ENCODE assay signal across 8 mouse cellular contexts in genomic region chr3:95666124-95666844, GRCm38 (mm10). TPM values are rescaled to one million over a fixed set of nuclear protein-coding genes. Genes with fewer than 3 reads are reported as not detected.
DNase-seq lines count a peak whose midpoint lies in the region; ATAC-seq and TF ChIP-seq lines count a peak whose summit lies in the region.

No protein-coding gene starts in this region.

- H3K4me3 ChIP-seq in MEL (ENCODE audit: control insufficient read depth in 1 of 2, insufficient read depth in 1 of 2, low read depth in 2 of 2, low read length in 2 of 2) = no peak overlapping the region
- H3K4me3 ChIP-seq in embryonic facial prominence, embryonic 14.5 days (ENCODE audit: low read depth, low read length) = no peak overlapping the region

- peaks cover 34 to 45% of the 10 kb centered on the region in 2 experiments for H3K4me1 ChIP-seq in MEL (ENCODE audit: control insufficient read depth in 1 of 2, insufficient read depth in 2 of 2, low read length in 2 of 2)
- peaks cover 14% of the 10 kb centered on the region for H3K4me1 ChIP-seq in embryonic facial prominence, embryonic 14.5 days (ENCODE audit: control insufficient read depth, insufficient read depth, low read length)

- TF ChIP-seq EP300 in MEL (IDR thresholded peaks at IDR 0.05; ENCODE audit: low read depth in 1 of 2, low read length in 2 of 2) = no peak

- TF ChIP-seq POLR2A in MEL (IDR thresholded peaks at IDR 0.05; ENCODE audit: control insufficient read depth in 1 of 2, insufficient read depth in 1 of 2, low read depth in 1 of 2, low read length in 2 of 2, poor library complexity in 1 of 2) = no peak

- TF ChIP-seq RAD21 in MEL (IDR thresholded peaks at IDR 0.05; ENCODE audit: low read depth, low read length) = no peak

- H3K9ac ChIP-seq in MEL (ENCODE audit: control insufficient read depth, low read depth, low read length, poor library complexity, severe bottlenecking) = no peak overlapping the region
- no peak overlapping the region for H3K9ac ChIP-seq in embryonic facial prominence, embryonic 14.5 days (ENCODE audit: low read depth, low read length)

- DNase-seq in CD4-positive helper T cell, adult 2 months (ENCODE audit: low read depth, low spot score) = peak; percentile 87
- peak; percentile 97 for DNase-seq in MEL (ENCODE audit: low read depth, low spot score)
- DNase-seq in embryonic facial prominence, embryonic 14.5 days (ENCODE audit: low spot score) = peak; percentile 36
- DNase-seq in kidney, postnatal 4 days = peak; percentile 66 to 76
- DNase-seq in spleen, postnatal 14 days (ENCODE audit: low spot score in 2 of 2) = peak; percentile 45 to 55
- DNase-seq in right cerebral cortex, adult 18-20 months = no peak
- no peak for DNase-seq in layer of hippocampus, adult 11-12 months (ENCODE audit: low spot score)
- DNase-seq in right cerebral cortex, adult 2 months (ENCODE audit: low spot score in 2 of 2) = no peak

- no peak for ATAC-seq in embryonic facial prominence, embryonic 14.5 days (ENCODE audit: low read depth)

- TF ChIP-seq CTCF in MEL (IDR thresholded peaks at IDR 0.05 in 2 of 3, conservative IDR thresholded peaks at IDR 0.05 in 1 of 3; ENCODE audit: control insufficient read depth in 1 of 3, insufficient read depth in 1 of 3, low read depth in 2 of 3, low read length in 3 of 3, poor library complexity in 1 of 3, severe bottlenecking in 1 of 3) = no peak

- no peaks in the 10 kb centered on the region for H3K9me3 ChIP-seq in MEL (replicated peaks; ENCODE audit: insufficient read depth, low read length)
- H3K9me3 ChIP-seq in embryonic facial prominence, embryonic 14.5 days (ENCODE audit: control insufficient read depth, low read length) = no peaks in the 10 kb centered on the region

- H3K4me2 ChIP-seq in embryonic facial prominence, embryonic 14.5 days (ENCODE audit: low read depth, low read length) = no peak overlapping the region

- peaks cover 72% of the 10 kb centered on the region for H3K79me2 ChIP-seq in MEL (ENCODE audit: control insufficient read depth, insufficient read depth, low read length, poor library complexity)

- H3K27ac ChIP-seq in MEL (ENCODE audit: control insufficient read depth, low read depth, low read length) = peak overlapping the region; percentile 59
- H3K27ac ChIP-seq in embryonic facial prominence, embryonic 14.5 days (replicated peaks; ENCODE audit: low read depth, low read length) = no peak overlapping the region; the same call in 1 of the 2 replicates

- 36% methylated on average over 6 of the region's 6 CpGs for WGBS in embryonic facial prominence, embryonic 14.5 days

- peaks cover 31 to 58% of the 10 kb centered on the region in 2 experiments for H3K36me3 ChIP-seq in MEL (ENCODE audit: control insufficient read depth in 1 of 2, insufficient read depth in 2 of 2, low read length in 2 of 2)
- H3K36me3 ChIP-seq in embryonic facial prominence, embryonic 14.5 days (ENCODE audit: control insufficient read depth, insufficient read depth, low read length) = peaks cover 60% of the 10 kb centered on the region

- no peaks in the 10 kb centered on the region for H3K27me3 ChIP-seq in MEL (ENCODE audit: control insufficient read depth in 1 of 2, insufficient read depth in 2 of 2, low read length in 2 of 2)
- H3K27me3 ChIP-seq in embryonic facial prominence, embryonic 14.5 days (replicated peaks; ENCODE audit: control insufficient read depth, insufficient read depth, low read length) = no peaks in the 10 kb centered on the region

TF ChIP-seq in MEL, 35 proteins besides CTCF, POLR2A, EP300 and RAD21:
- TF ChIP-seq POLR2AphosphoS2 (IDR thresholded peaks at IDR 0.05; ENCODE audit: low read length) (no peak), MEF2A (IDR thresholded peaks at IDR 0.05; ENCODE audit: extremely low read depth, insufficient replicate concordance, low read depth, low read length, poor library complexity, severe bottlenecking) (no peak), MYC (IDR thresholded peaks at IDR 0.05; ENCODE audit: low read depth, low read length) (no peak), MYB (IDR thresholded peaks at IDR 0.05; ENCODE audit: low read depth, low read length) (no peak), POLR2AphosphoS5 (IDR thresholded peaks at IDR 0.05; ENCODE audit: borderline replicate concordance, low read depth, low read length) (peak; percentile 61; the same call in 1 of the 2 replicates), TAL1 (IDR thresholded peaks at IDR 0.05; ENCODE audit: low read length) (peak; percentile 91), TCF12 (IDR thresholded peaks at IDR 0.05; ENCODE audit: low read depth, low read length) (no peak), MAFK (IDR thresholded peaks at IDR 0.05; ENCODE audit: borderline replicate concordance, low read depth, low read length) (no peak), ZMIZ1 (IDR thresholded peaks at IDR 0.05; ENCODE audit: low read depth, low read length) (no peak), ETS1 (IDR thresholded peaks at IDR 0.05; ENCODE audit: low read depth, low read length) (no peak), ELF1 (IDR thresholded peaks at IDR 0.05; ENCODE audit: low read depth, low read length) (no peak), NELFE (IDR thresholded peaks at IDR 0.05; ENCODE audit: low read depth, low read length) (no peak), JUND (IDR thresholded peaks at IDR 0.05; ENCODE audit: low read depth, low read length) (no peak), USF2 (IDR thresholded peaks at IDR 0.05; ENCODE audit: borderline replicate concordance in 1 of 2, insufficient read depth in 1 of 2, low read depth in 1 of 2, low read length in 2 of 2) (no peak), CHD2 (IDR thresholded peaks at IDR 0.05; ENCODE audit: low read length) (no peak), BHLHE40 (IDR thresholded peaks at IDR 0.05; ENCODE audit: borderline replicate concordance, low read depth, low read length) (no peak), ZNF384 (IDR thresholded peaks at IDR 0.05; ENCODE audit: low read depth, low read length) (no peak), MXI1 (IDR thresholded peaks at IDR 0.05; ENCODE audit: low read depth, low read length) (no peak)

RNA-seq across cellular contexts. Expression of gene Mcl1, which starts 7.7 kb away (rescaled TPM):
- total RNA-seq in MEL (2012; rRNA removed) = 140 and 142 TPM in 2 replicates
- polyA plus RNA-seq in MEL (2012; ENCODE audit: insufficient read depth in 1 of 2, insufficient read length in 2 of 2, low read depth in 1 of 2, low replicate concordance in 2 of 2, missing spikeins in 1 of 2) = 100 to 1,000 TPM; 156 to 211 TPM
- 62.0 and 65.8 TPM in 2 replicates for polyA plus RNA-seq in embryonic facial prominence, embryonic 14.5 days (2014; fragmentation: Nextera tagmentation; extraction: Ambion mirVana)

RNA-seq across cellular contexts. Expression of gene Adamtsl4, which starts 21.4 kb away (rescaled TPM):
- 0.03 and 0.27 TPM in 2 replicates for total RNA-seq in MEL (2012; rRNA removed)
- under 1 TPM in 1 of 2 experiments, not detected in 1; 0.88 TPM for polyA plus RNA-seq in MEL (2012; ENCODE audit: insufficient read depth in 1 of 2, insufficient read length in 2 of 2, low read depth in 1 of 2, low replicate concordance in 2 of 2, missing spikeins in 1 of 2)
- polyA plus RNA-seq in embryonic facial prominence, embryonic 14.5 days (2014; fragmentation: Nextera tagmentation; extraction: Ambion mirVana) = 2.8 and 3.8 TPM in 2 replicates

RNA-seq across cellular contexts. Expression of gene Ensa, which starts 41.5 kb away (rescaled TPM):
- 68.5 and 85.2 TPM in 2 replicates for total RNA-seq in MEL (2012; rRNA removed)
- polyA plus RNA-seq in MEL (2012; ENCODE audit: insufficient read depth in 1 of 2, insufficient read length in 2 of 2, low read depth in 1 of 2, low replicate concordance in 2 of 2, missing spikeins in 1 of 2) = 10 to 100 TPM in 1 of 2 experiments, not detected in 1; 90.5 TPM
- polyA plus RNA-seq in embryonic facial prominence, embryonic 14.5 days (2014; fragmentation: Nextera tagmentation; extraction: Ambion mirVana) = 59.8 and 66.9 TPM in 2 replicates

Comparison
In these comparisons a context has a peak if more than half of its experiments do, and no peak if none do; other contexts are left out.
1. DNase-seq: peak in CD4-positive helper T cell, adult 2 months (single experiment), MEL (single experiment), embryonic facial prominence, embryonic 14.5 days (single experiment), kidney, postnatal 4 days (2 of 2) and spleen, postnatal 14 days (2 of 2); none in right cerebral cortex, adult 18-20 months (single experiment), layer of hippocampus, adult 11-12 months (single experiment) and right cerebral cortex, adult 2 months (0 of 2).